Mouse (Mus musculus) left cerebral cortex, postnatal 25 days (tissue): Measurements from ENCODE around the gene Atp4a. TPM values are rescaled to one million over a fixed set of nuclear protein-coding genes. Genes with fewer than 3 reads are reported as not detected.
A peak's percentile ranks its signal among the peaks of the same experiment; 100 is the strongest.

ENCODE experiments used
- DNase-seq, 2 experiments: peaks; one replicate each; pipeline ENCODE4 v3.0.0; 2022; ENCODE audit warnings: low spot score in 2 of 2, mixed read lengths in 1 of 2
- intact Hi-C: fragments of 180-260 bp; cut with DNase I; formaldehyde crosslinking; loops from one replicate; pipeline ENCODE4 v1.15.1; 2025
- total RNA-seq, 2 experiments: library from RNA; stranded (reverse); gene quantifications; 2 replicates each; pipeline ENCODE4 v1.2.3; 2021

The Atp4a gene
- total RNA-seq, result 1 to 10 TPM in 1 of 2 experiments, under 1 TPM in 1; 0.60 to 1.2 TPM

- intact Hi-C loops, result no loop called here
- DNase-seq, result no peak
Measured at GRCm38 (mm10) chr7:30711942-30712341, at the start of gene Atp4a. TSS of gene Atp4a (plus strand) at chr7:30712209.

GRCm38 (mm10) chr7:30664529-30665200 lies 47.3 kb upstream of the Atp4a start, which contains the start of gene Haus5:
TSS of gene Haus5 (minus strand) at chr7:30664994.
- peak; percentile 92 to 94 for DNase-seq
- intact Hi-C loops, result loop anchor here (2.0 to 5.0 kb wide), 3 partner anchors 14 to 193 kb away; partner anchors contain the start of genes Ffar3, Rbm42 and Tmem147

GRCm38 (mm10) chr7:30665321-30665720 lies 46.7 kb upstream of the Atp4a start:
- peak; percentile 18 to 20 for DNase-seq
- intact Hi-C loops, result loop anchor here (2.0 to 5.0 kb wide), 3 partner anchors 15 to 192 kb away; partner anchors contain the start of genes Ffar3, Rbm42 and Tmem147

- intact Hi-C loops, result loop anchor here (5.0 kb wide), 1 partner anchor 188 kb away; the partner anchor contains the start of gene Ffar3
- DNase-seq, result no peak
Measured at GRCm38 (mm10) chr7:30669229-30669628, 42.8 kb upstream of the Atp4a start.

GRCm38 (mm10) chr7:30671480-30671879 lies 40.5 kb upstream of the Atp4a start, which contains the start of gene Pmis2:
TSS of gene Pmis2 (minus strand) at chr7:30671605.
- no peak for DNase-seq
- intact Hi-C loops, result no loop called here

- intact Hi-C loops, result no loop called here
- no peak for DNase-seq
Measured at GRCm38 (mm10) chr7:30678263-30678975, 33.6 kb upstream of the Atp4a start.

- DNase-seq, result no peak
- intact Hi-C loops, result loop anchor here (5.0 kb wide), 1 partner anchor 180 kb away; the partner anchor contains the start of gene Ffar1
Measured at GRCm38 (mm10) chr7:30681897-30682296, 30.1 kb upstream of the Atp4a start.

GRCm38 (mm10) chr7:30683425-30683824 lies 28.6 kb upstream of the Atp4a start:
- DNase-seq, result no peak
- intact Hi-C loops, result loop anchor here (5.0 kb wide), 1 partner anchor 179 kb away; the partner anchor contains the start of gene Ffar1

GRCm38 (mm10) chr7:30688325-30688724 lies 23.7 kb upstream of the Atp4a start:
- intact Hi-C loops, result no loop called here
- DNase-seq, result peak; percentile 6 to 55

GRCm38 (mm10) chr7:30698101-30698500 lies 13.9 kb upstream of the Atp4a start:
- DNase-seq, result no peak
- intact Hi-C loops, result no loop called here

GRCm38 (mm10) chr7:30698589-30698988 lies 13.4 kb upstream of the Atp4a start, which contains the start of gene 2200002J24Rik:
TSS of gene 2200002J24Rik (plus strand) at chr7:30698926.
- intact Hi-C loops, result no loop called here
- no peak for DNase-seq

- no peak for DNase-seq
- intact Hi-C loops, result no loop called here
Measured at GRCm38 (mm10) chr7:30706214-30706882, 5.7 kb upstream of the Atp4a start.

- intact Hi-C loops, result no loop called here
- no peak for DNase-seq
Measured at GRCm38 (mm10) chr7:30707441-30707840, 4.6 kb upstream of the Atp4a start.

GRCm38 (mm10) chr7:30717006-30717715 lies 5.2 kb downstream of the Atp4a start:
- intact Hi-C loops, result no loop called here

GRCm38 (mm10) chr7:30717716-30718046 lies 5.7 kb downstream of the Atp4a start:
- intact Hi-C loops, result no loop called here
- DNase-seq, result no peak

More at GRCm38 (mm10) chr7:30717006-30717715, 5.2 kb downstream of the Atp4a start:
- DNase-seq, result peak; percentile 42 to 57

GRCm38 (mm10) chr7:30719669-30720068 lies 7.7 kb downstream of the Atp4a start:
- DNase-seq, result no peak
- intact Hi-C loops, result no loop called here

- no peak for DNase-seq
- intact Hi-C loops, result no loop called here
Measured at GRCm38 (mm10) chr7:30721286-30721685, 9.3 kb downstream of the Atp4a start.

GRCm38 (mm10) chr7:30723274-30723953 lies 11.4 kb downstream of the Atp4a start:
- DNase-seq, result no peak
- intact Hi-C loops, result no loop called here

GRCm38 (mm10) chr7:30728214-30728613 lies 16.2 kb downstream of the Atp4a start:
- DNase-seq, result no peak
- intact Hi-C loops, result loop anchor here (2.0 kb wide), 3 partner anchors 63 to 139 kb away; partner anchors contain the start of genes Haus5 and Kmt2b
